Mouse (Mus musculus): ENCODE measurements around the gene Ebf1. TPM values are rescaled to one million over a fixed set of nuclear protein-coding genes. Genes with fewer than 3 reads are reported as not detected.

The Ebf1 gene
- polyA plus RNA-seq, 1 experiment from 2014 or later: 111 TPM

DNA sequence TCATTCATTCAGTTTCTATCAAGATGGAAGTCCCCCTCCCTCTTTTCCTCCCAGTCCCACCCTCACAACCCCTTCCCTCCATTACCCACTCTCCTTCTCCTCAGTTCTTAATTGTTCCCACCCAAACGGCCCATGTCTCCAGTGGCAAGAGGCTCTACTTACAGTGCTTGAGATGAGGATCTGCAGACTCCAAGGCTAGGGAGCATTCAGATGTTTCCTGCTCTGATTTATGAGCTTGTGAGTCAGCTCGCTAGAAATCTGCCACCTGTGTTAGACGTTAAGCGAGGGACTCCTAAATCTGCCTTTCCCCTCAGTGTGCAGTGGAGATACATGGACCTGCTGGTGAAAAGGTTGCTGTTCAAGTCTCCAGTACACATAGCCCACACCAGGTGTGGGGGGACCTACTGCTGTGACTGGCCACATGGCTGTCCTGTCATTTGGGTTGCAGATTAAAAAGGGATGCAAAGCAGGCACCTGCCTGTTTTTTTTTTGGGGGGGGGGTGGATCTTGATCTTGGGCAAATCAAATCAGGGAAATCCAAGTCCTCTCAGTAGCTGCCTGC is 21.2 kb downstream of the Ebf1 start:
- Histone ChIP-seq H3K36me3 (ENCODE audit: control insufficient read depth, insufficient read depth, low read length) (no peaks in the 10 kb centered on the region), H3K27ac (ENCODE audit: low read depth, low read length) (no peak overlapping the region), H3K27me3 (ENCODE audit: control insufficient read depth, insufficient read depth, low read length) (no peaks in the 10 kb centered on the region), H3K4me1 (replicated peaks; ENCODE audit: control insufficient read depth, insufficient read depth, low read length) (no peaks in the 10 kb centered on the region), H3K9me3 (ENCODE audit: control insufficient read depth, low read length) (no peaks in the 10 kb centered on the region), H3K9ac (ENCODE audit: low read depth, low read length) (no peak overlapping the region), H3K4me3 (ENCODE audit: low read depth, low read length) (no peak overlapping the region), H3K4me2 (replicated peaks; ENCODE audit: low read depth, low read length) (no peak overlapping the region)
- DNase-seq (ENCODE audit: low spot score) (no peak), ATAC-seq (ENCODE audit: low FRiP score) (no peak)
- 84% methylated on average over 4 of the region's 4 CpGs for WGBS

DNA sequence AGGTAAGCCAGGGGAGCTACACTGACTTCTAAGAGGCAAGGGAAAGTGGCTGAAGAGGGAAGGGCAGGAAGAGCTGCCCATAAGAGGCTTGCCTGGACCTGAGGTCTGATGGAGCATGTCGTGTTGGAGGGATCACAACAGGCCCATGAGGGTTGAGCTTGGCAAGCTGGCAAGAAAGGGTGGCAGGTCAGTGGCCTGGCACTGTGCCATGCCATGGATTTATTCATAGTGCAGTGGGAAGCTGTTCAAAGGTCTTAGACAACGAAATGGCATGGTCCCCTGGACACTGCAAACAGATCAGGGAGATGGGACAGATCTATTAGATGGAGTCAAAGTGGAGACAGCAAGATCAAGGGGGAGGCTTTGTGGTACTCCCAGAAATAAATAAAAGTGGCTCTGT is 24.4 kb downstream of the Ebf1 start:
- ATAC-seq (ENCODE audit: low FRiP score): no peak
- no peak for DNase-seq (ENCODE audit: low spot score)
- H3K9me3 ChIP-seq (ENCODE audit: control insufficient read depth, low read length): no peaks in the 10 kb centered on the region
- H3K36me3 ChIP-seq (ENCODE audit: control insufficient read depth, insufficient read depth, low read length): no peaks in the 10 kb centered on the region
- H3K4me2 ChIP-seq (replicated peaks; ENCODE audit: low read depth, low read length): no peak overlapping the region
- H3K27me3 ChIP-seq (ENCODE audit: control insufficient read depth, insufficient read depth, low read length): no peaks in the 10 kb centered on the region
- H3K4me1 ChIP-seq (replicated peaks; ENCODE audit: control insufficient read depth, insufficient read depth, low read length): no peaks in the 10 kb centered on the region
- no peak overlapping the region for H3K4me3 ChIP-seq (ENCODE audit: low read depth, low read length)
- H3K9ac ChIP-seq (ENCODE audit: low read depth, low read length): no peak overlapping the region
- no peak overlapping the region for H3K27ac ChIP-seq (ENCODE audit: low read depth, low read length)
- 73% methylated on average over 2 of the region's 2 CpGs for WGBS

DNA sequence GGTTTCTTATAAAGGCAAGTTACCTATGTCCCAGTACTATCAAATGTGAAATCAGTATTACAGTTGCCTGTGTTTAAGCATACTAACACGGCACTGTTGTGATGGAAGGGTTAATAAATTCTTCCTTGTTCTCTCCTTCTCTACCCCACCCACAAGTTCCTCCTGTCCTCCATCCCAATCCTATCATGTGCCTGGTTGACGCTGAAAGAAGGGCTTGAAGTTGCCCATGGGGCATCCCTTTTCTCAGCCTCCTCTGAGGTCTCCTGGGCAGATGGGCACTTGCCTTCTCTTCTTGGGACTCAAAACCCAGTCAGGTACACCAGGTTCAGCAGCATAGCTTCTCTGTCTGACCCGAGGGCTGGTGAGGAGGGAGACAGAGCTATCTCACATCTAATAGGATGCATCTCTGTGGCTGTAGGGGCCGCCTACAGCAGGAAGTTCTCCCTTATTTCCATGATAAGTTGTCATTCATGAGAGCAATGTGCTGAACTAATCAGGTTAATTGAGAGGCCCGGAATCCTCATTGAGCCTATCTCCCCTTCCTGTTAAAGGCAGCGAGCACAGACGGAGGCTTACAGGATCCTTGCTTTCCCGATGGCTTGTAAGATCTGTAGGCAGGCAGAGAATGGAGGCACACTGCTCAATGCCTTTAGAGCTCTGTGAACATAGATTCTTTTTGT is 37.4 kb downstream of the Ebf1 start:
- 47% methylated on average over 8 of the region's 8 CpGs for WGBS
- DNase-seq (ENCODE audit: low spot score) (peak; percentile 25), ATAC-seq (ENCODE audit: low FRiP score) (peak; percentile 28; the same call in 1 of the 2 replicates)
- Histone ChIP-seq H3K9ac (ENCODE audit: low read depth, low read length) (no peak overlapping the region), H3K4me1 (replicated peaks; ENCODE audit: control insufficient read depth, insufficient read depth, low read length) (peaks cover 9% of the 10 kb centered on the region), H3K27me3 (ENCODE audit: control insufficient read depth, insufficient read depth, low read length) (no peaks in the 10 kb centered on the region), H3K9me3 (ENCODE audit: control insufficient read depth, low read length) (no peaks in the 10 kb centered on the region), H3K4me2 (replicated peaks; ENCODE audit: low read depth, low read length) (no peak overlapping the region), H3K4me3 (ENCODE audit: low read depth, low read length) (no peak overlapping the region), H3K36me3 (ENCODE audit: control insufficient read depth, insufficient read depth, low read length) (no peaks in the 10 kb centered on the region), H3K27ac (ENCODE audit: low read depth, low read length) (peak overlapping the region; percentile 58)

DNA sequence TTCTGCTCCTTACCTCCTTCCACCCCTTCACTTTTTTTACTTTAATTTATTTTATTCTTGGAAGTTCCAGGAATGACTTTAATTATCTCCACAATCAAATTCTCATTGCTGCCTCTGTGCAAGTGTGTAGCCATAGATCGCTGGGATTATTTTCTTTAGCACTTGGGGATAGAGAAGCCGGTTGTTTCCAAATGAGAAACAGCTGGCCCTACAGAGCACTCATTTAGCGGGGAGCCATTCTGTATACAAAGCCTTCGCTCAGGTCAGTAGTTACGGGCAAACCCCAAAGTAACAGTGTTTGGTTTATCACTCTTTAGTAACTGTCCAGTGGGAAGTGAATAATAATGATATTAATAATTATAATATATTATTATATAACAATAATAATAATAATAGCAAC is 38.4 kb downstream of the Ebf1 start:
- 40% methylated on average over 5 of the region's 5 CpGs for WGBS
- Histone ChIP-seq H3K9ac (ENCODE audit: low read depth, low read length) (no peak overlapping the region), H3K4me2 (replicated peaks; ENCODE audit: low read depth, low read length) (no peak overlapping the region), H3K4me3 (ENCODE audit: low read depth, low read length) (no peak overlapping the region), H3K4me1 (replicated peaks; ENCODE audit: control insufficient read depth, insufficient read depth, low read length) (peaks cover 9% of the 10 kb centered on the region), H3K36me3 (ENCODE audit: control insufficient read depth, insufficient read depth, low read length) (no peaks in the 10 kb centered on the region), H3K27me3 (ENCODE audit: control insufficient read depth, insufficient read depth, low read length) (no peaks in the 10 kb centered on the region), H3K27ac (ENCODE audit: low read depth, low read length) (peak overlapping the region; percentile 58), H3K9me3 (ENCODE audit: control insufficient read depth, low read length) (no peaks in the 10 kb centered on the region)
- ATAC-seq (ENCODE audit: low FRiP score): no peak
- peak; percentile 27 for DNase-seq (ENCODE audit: low spot score)

DNA sequence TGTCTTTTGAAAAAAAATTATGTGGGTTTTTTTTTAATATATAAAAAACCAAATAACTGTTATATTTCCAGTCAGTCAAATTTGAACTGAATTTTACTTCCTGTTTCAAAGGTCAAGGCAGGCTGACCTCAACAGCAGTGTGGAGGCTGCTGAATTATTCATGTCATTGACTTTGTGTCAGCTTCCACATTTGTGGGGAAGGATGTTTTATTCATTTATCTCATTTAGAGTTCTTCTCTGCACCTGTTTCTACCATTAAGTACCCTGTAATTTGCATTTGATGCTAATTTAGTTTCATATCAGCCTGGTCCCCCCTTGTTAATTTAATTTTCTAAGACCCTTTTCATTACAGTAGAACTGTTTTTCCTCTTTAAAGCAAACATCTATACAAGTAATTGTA is 39.8 kb downstream of the Ebf1 start:
- Histone ChIP-seq H3K27ac (ENCODE audit: low read depth, low read length) (no peak overlapping the region), H3K4me1 (replicated peaks; ENCODE audit: control insufficient read depth, insufficient read depth, low read length) (peaks cover 9% of the 10 kb centered on the region), H3K9ac (ENCODE audit: low read depth, low read length) (no peak overlapping the region), H3K27me3 (ENCODE audit: control insufficient read depth, insufficient read depth, low read length) (no peaks in the 10 kb centered on the region), H3K4me3 (ENCODE audit: low read depth, low read length) (no peak overlapping the region), H3K36me3 (ENCODE audit: control insufficient read depth, insufficient read depth, low read length) (no peaks in the 10 kb centered on the region), H3K4me2 (replicated peaks; ENCODE audit: low read depth, low read length) (no peak overlapping the region), H3K9me3 (ENCODE audit: control insufficient read depth, low read length) (no peaks in the 10 kb centered on the region)
- ATAC-seq (ENCODE audit: low FRiP score) (peak; percentile 72; the same call in 1 of the 2 replicates), DNase-seq (ENCODE audit: low spot score) (peak; percentile 69)

DNA sequence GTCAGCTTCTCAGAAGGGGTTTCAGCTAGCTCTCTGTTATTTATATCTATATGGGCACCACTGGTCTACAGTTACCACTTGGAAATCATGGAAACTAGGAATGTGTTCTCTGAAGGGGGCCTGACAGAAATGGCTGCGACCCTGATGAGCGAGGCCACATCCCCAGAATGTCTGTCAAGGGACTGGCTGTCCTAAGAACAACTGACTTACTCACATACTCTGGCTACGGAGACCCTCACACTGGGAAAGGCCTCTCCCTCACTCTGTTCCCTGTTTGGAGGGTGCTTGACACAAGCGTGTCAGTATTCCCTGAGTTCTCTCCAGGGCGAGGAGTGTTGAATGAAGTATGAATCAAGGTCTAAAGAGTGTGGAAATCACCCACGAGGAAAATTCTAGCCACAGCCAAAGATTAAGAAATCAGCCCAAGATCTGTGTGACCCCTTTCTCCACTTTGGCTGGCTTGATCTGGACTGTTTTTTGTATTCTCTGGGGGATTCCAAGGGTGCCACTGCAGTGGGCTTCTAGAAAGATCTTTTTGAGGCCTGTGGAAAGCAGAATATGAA is 40.8 kb downstream of the Ebf1 start:
- H3K36me3 ChIP-seq (ENCODE audit: control insufficient read depth, insufficient read depth, low read length): no peaks in the 10 kb centered on the region
- H3K4me2 ChIP-seq (replicated peaks; ENCODE audit: low read depth, low read length): no peak overlapping the region
- H3K9me3 ChIP-seq (ENCODE audit: control insufficient read depth, low read length): no peaks in the 10 kb centered on the region
- H3K4me3 ChIP-seq (ENCODE audit: low read depth, low read length): no peak overlapping the region
- ATAC-seq (ENCODE audit: low FRiP score) (peak; percentile 51; the same call in 1 of the 2 replicates), DNase-seq (ENCODE audit: low spot score) (peak; percentile 39)
- WGBS: 24% methylated on average over 6 of the region's 6 CpGs
- peak overlapping the region; percentile 63 for H3K27ac ChIP-seq (ENCODE audit: low read depth, low read length)
- H3K27me3 ChIP-seq (ENCODE audit: control insufficient read depth, insufficient read depth, low read length): no peaks in the 10 kb centered on the region
- H3K4me1 ChIP-seq (replicated peaks; ENCODE audit: control insufficient read depth, insufficient read depth, low read length): peaks cover 9% of the 10 kb centered on the region
- no peak overlapping the region for H3K9ac ChIP-seq (ENCODE audit: low read depth, low read length)

DNA sequence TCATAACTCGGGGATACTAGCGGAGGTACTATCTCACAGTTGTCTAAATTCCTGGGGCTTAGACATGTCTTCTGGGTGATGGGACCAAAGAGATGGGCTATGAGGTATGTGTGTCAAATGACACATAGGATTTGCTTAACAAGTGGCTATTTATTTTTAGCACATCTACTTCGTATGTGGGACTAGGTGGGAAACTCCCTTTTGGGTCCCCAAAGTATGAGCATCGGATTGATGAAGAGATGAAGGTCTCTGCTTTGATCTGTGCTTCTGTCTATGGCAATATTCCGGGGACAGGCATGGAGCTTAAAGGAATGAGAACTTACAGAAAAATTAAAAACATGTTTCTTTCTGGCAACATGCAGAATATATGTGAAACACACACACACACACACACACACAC is 44.8 kb downstream of the Ebf1 start:
- H3K27me3 ChIP-seq (ENCODE audit: control insufficient read depth, insufficient read depth, low read length): no peaks in the 10 kb centered on the region
- ATAC-seq (ENCODE audit: low FRiP score) (no peak), DNase-seq (ENCODE audit: low spot score) (no peak)
- H3K4me2 ChIP-seq (replicated peaks; ENCODE audit: low read depth, low read length): no peak overlapping the region
- 82% methylated on average over 5 of the region's 5 CpGs for WGBS
- no peaks in the 10 kb centered on the region for H3K36me3 ChIP-seq (ENCODE audit: control insufficient read depth, insufficient read depth, low read length)
- H3K9ac ChIP-seq (ENCODE audit: low read depth, low read length): no peak overlapping the region
- no peaks in the 10 kb centered on the region for H3K9me3 ChIP-seq (ENCODE audit: control insufficient read depth, low read length)
- H3K27ac ChIP-seq (ENCODE audit: low read depth, low read length): no peak overlapping the region
- no peak overlapping the region for H3K4me3 ChIP-seq (ENCODE audit: low read depth, low read length)
- H3K4me1 ChIP-seq (replicated peaks; ENCODE audit: control insufficient read depth, insufficient read depth, low read length): peaks cover 16% of the 10 kb centered on the region

DNA sequence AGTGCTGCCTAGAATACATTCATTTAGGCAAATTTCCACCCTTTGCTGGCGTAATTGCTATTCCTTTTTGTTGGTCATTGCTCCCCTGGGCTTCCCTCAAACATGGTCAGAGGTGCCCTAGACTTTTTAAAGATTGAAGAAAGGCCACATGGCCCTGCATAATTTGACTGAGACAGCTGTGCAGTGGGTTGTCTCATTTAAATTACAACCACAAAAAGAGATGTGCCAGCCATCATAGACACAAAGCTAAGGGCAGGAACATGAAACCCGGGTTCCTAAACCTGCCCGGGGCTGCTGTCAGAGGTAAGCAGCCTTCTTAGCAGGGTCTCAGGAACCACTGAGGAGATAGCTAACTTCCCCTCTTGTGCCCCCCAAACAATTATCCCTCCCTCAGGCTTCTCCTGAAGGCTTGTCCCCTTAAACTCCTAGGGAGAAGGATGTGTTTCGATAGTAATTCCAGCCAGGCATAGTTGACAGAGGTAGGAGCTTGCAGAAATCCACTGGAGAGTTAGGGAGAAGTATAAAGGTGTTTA is 46.6 kb downstream of the Ebf1 start:
- Histone ChIP-seq H3K27ac (ENCODE audit: low read depth, low read length) (peak overlapping the region; percentile 65), H3K27me3 (ENCODE audit: control insufficient read depth, insufficient read depth, low read length) (no peaks in the 10 kb centered on the region), H3K4me1 (replicated peaks; ENCODE audit: control insufficient read depth, insufficient read depth, low read length) (peaks cover 8% of the 10 kb centered on the region; the same call in 1 of the 2 replicates), H3K9ac (ENCODE audit: low read depth, low read length) (no peak overlapping the region), H3K4me3 (ENCODE audit: low read depth, low read length) (no peak overlapping the region), H3K36me3 (ENCODE audit: control insufficient read depth, insufficient read depth, low read length) (no peaks in the 10 kb centered on the region), H3K4me2 (replicated peaks; ENCODE audit: low read depth, low read length) (no peak overlapping the region), H3K9me3 (ENCODE audit: control insufficient read depth, low read length) (no peaks in the 10 kb centered on the region)
- whole genome bisulfite sequencing: 26% methylated on average over 4 of the region's 4 CpGs
- DNase-seq (ENCODE audit: low spot score): peak; percentile 22
- ATAC-seq (ENCODE audit: low FRiP score): peak; percentile 41; the same call in 1 of the 2 replicates
